Mouse (Mus musculus) T-cell, adult 2 months (primary cell): ENCODE results near the gene Atp6v1e2.

Experiments
- DNase-seq: peaks from one replicate; pipeline ENCODE4 v3.0.0; 2022; ENCODE audit warnings: low spot score

Atp6v1e2 gene

DNA sequence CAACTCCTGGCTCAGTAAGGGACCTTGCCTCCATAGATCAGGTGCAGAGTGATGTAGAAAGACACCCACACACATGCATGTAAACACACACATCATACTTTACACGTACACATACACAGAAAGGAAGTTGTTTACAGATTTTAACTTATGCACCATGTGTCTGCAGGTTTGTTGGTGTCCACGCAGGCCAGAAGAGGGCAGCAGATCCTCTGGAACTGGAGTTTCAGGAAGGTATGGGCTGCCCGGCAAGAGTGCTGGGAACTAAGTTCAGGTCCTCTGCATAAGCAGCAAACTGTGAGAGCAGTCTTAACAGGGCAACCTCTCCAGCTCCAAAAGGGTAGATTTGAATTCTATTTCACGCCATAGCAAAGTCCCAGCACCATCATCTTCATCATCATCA, 32.2 kb downstream of the Atp6v1e2 start:
- DNase-seq = no peak

DNA sequence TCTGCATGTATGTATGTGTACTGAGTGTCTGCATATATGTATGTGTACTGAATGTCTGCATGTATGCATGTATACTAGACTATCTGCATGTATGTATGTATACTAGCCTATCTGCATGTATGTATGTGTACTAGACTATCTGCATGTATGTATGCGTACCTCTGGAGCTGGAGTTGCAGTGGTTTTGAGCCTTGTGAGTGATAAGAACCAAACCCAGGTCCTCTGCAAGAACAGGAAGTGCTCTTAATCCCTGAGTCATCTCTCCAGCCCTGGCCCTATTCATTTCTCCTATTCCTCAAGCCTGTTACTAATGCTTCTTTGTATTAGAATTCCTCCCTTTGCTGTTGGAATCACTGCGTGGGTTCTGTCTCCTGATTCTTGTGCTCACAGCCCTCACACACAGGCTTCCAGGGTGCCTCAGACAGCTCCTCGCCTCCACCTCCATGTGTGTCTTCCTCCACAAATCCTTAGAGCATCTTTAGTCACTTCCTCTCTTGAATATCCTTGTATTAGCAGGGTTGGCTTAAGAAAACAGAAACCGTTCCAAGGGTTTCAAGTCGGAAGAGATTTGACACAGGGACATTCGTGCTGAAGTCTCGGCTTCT, 34.6 kb downstream of the Atp6v1e2 start:
- no peak for DNase-seq

DNA sequence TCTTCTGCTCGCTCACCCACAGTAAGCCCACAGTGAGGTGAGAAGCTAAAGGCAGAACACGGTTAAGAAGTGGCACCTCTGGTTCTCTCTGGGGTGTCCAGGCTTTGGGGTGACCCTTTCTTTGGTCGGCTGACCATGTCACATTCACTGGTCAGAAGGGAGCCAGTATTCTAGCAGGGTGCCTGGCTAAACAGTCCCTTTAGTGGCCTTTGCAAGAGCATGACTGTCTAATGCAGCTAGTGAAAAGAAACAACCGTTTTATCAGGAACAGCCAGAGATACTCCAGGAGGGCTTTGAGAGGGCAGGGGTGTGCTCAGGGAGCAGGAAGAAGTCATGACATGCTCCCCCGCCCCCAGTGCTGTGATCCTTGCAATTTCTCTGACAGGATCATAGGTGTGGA, 36.4 kb downstream of the Atp6v1e2 start:
- DNase-seq = no peak

DNA sequence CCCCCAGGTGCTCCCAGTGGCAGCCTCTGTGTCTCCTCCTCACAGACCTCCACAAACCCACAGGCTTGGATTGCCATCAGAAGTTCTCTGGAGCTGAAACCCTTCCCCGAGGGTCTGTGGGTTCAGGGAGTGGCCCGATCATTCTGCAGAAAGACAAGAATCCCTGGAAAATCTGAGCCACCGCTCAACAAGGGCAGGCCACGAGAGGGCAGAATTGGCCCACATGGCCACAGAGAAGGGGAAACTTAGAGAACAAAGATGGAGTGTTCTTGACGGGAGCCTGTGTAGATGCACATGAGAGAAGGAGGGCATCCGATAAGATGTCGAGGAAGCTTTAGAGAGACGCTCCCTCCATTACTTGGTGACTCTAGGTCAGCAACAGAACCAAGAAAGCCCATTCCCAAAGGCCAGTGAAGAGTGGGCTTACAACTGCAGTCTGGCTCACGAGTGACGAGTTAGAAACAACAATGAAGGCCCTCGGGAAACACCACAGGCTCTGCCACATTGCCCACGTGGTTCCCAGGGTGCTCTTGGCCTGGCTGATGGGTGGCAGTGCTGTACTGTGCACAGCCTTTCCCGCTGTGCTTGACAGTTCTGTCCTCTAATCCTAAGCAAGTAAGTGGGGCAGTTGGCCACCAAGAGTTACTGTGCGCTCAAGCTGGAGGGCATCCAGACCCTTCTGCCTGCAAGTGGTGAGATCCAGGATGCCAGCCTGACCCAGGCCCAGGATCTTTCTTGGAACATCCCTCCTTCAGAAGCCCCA, 37.8 kb downstream of the Atp6v1e2 start:
- DNase-seq = no peak

GRCm38 (mm10) chr17:86908316-86908715, 39.4 kb downstream of the Atp6v1e2 start:
- DNase-seq = no peak

GRCm38 (mm10) chr17:86907092-86907491, 40.6 kb downstream of the Atp6v1e2 start:
- DNase-seq = no peak

DNA sequence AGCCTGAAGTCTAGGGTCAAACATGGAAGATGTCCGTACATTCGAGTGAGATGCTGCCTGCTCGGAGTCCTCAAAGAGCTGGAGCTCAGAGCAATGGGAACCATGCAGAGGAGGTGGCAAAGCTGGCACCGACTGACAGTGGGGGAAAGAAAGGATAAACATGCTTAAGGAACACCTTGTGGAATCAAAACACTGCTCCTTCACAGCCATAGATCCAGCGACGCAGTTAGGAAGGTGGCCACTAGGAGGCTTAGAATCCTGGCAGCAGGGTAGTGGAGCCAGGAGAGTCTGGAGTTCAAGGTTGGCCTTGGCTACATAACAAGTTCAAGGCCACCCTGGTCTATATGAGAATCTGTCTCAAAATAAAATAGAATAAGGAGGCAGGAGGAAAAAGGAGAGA, 41.1 kb downstream of the Atp6v1e2 start:
- DNase-seq = no peak

GRCm38 (mm10) chr17:86906136-86906461, 41.6 kb downstream of the Atp6v1e2 start:
- peak; percentile 59 for DNase-seq

- no peak for DNase-seq
Observed at GRCm38 (mm10) chr17:86905297-86906135, 42.2 kb downstream of the Atp6v1e2 start.

DNA sequence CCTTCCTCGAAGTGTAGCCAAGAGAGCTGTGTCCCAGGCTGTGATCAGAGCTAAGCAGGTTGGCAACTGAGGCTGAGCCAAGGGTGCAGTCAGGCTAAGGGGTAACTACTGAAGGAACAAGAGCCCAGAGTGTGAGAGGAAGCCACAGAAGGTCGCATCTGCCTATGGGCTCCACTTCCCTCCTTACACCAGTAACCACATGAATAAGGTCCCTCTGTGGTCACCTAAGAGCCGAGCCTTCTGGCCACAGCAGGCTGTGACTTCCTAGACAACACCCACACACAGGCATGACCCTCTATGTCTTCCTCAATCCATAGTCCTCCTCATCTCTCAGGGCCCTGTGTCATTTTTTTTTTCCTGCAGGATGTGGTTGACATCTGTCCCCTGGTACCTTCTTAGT, 43.5 kb downstream of the Atp6v1e2 start:
- DNase-seq = no peak

DNA sequence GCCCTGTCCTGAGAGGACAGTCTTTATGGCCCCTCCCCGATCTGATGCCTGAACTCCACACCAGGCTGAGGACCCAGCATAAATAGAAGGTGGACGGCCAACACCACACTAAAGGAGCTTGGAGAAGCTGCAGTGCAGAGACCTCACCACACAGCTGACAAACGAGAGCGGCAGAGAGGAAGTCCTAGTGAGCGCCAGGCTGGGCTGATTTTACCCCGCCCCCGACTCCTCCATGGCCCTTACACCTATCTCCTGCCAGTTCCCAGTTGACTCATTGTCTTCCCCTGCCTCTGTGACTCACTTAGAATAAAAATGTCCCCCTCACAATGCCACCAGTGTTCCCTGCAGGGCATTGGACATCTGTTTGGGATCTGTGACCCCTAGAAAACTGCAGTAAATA, 44.1 kb downstream of the Atp6v1e2 start:
- peak; percentile 31 for DNase-seq

DNA sequence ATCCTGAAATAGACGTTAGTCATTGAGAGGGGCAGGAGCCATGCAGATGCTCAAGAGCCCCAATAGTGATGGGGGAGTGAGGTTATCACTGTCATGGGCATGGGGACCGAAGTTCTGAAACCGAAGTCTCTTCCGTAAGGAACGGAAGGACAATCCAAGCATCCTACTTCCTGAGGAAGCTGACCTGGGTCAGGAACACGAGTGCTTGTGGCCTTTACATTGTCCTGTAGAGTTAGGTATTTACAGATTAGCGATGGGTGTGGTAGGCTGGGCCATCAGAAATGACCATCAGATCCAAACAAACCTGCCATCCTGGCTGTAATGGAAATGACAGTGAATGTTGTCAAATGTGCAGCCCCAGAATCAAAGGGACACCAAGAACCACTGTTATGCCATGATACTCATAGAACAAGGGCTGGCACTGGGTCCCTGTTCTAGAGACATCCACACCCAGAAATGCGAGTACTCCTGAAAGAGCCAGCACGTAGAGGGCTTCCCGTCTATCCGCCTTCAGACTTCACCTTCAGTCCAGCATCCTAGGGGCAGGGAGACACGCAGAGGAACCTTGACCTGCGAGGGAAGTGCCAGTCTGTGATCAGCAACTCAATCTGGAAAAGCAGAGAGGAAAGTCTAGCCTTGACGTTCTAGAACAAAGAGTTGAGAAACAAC, 45.2 kb downstream of the Atp6v1e2 start:
- DNase-seq = no peak

GRCm38 (mm10) chr17:86900564-86900963, 47.1 kb downstream of the Atp6v1e2 start:
- DNase-seq = no peak

DNA sequence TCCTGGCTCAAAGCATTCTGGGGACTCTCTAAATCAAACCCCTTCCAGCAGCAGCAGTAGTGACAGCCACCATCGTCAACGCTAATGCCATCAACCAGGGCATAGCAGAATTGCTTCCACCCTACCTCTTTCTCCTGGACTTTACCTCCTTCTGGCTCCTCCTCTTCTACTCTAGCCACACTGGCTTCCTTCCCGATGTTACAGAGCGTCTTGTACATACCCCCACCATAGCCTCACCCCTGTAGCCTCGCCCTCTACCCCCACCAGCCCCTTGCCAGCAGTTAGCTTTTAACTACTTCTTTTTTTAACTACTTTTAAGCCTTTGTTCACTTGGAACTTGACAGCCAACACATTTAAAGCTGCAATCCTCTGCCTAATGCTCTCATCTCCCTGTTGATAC, 47.9 kb downstream of the Atp6v1e2 start:
- no peak for DNase-seq

- no peak for DNase-seq
Observed at GRCm38 (mm10) chr17:86897486-86898165, 50.1 kb downstream of the Atp6v1e2 start.

DNA sequence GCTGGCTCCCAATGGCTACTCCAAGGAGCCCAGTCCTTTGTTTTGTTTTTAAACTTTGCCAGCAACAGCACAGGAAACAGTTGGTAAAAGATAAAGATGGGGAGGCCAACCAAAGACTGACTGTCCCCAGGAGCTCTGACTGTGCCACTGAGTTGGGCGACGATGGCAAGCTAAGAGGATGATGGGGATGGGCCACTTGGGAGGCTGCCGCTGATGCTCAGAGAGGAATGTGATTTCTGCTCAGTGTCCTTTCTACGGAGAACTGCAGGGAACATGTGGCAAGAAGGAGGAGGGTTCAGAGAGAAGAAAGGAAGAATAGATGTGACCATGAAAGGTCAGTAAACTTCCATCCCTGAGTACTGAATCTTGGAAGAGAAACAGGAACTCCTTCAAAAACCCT, 52.5 kb downstream of the Atp6v1e2 start:
- DNase-seq = no peak
